Mouse (Mus musculus) spleen, postnatal 36 days (tissue): Measurements from ENCODE around the gene Klhl5.

Source experiments
- DNase-seq, 2 experiments: peaks; one replicate each; pipeline ENCODE4 v3.0.0; 2022; ENCODE audit warnings: low spot score in 2 of 2, mixed read lengths in 1 of 2

Klhl5 gene

GRCm38 (mm10) chr5:65106876-65107772, at the start of gene Klhl5:
Gene Klhl5 (plus strand): TSS chr5:65107539.
- peak; percentile 74 to 77 for DNase-seq

GRCm38 (mm10) chr5:65057596-65057995, 49.7 kb upstream of the Klhl5 start:
- DNase-seq: no peak

DNA sequence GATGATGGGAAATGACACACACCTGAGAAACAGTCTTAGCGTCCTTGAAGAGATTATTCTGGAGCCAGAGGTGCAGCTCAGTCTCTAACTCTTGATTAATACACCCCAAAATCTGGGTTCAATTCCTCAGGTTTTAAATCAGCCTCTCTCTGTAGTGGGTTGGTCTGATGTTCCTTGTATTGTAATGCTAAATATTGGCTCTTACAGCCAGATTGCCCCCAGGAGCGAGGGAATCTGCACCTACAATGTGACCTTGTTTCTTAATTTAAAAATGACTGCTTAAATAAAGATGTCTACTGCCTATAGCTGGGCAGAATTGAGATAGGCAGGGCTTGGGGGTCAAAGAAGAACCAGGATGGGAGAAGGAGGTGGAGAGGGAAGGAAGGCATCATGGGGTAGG, 47.5 kb upstream of the Klhl5 start:
- DNase-seq: no peak

DNA sequence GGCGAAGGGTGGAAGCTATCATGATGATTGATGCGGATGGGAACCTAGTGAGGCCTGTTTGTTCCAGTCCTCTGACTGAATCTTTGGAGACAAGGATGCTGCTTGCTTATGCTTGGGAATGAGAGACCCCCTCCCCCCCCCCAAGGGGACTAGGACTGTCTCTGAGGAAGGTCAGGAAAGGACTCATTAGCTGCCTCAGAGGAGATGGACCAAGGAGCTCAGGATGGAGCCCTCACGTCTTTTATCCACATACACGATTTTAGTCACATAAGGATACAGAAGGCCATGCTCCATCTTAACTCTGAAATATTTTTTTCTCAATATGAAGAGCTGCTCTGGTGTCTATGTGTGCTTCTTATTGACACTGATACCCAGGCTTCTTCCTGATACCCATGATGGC, 45.1 kb upstream of the Klhl5 start:
- no peak for DNase-seq

GRCm38 (mm10) chr5:65063266-65063665, 44.1 kb upstream of the Klhl5 start:
- no peak for DNase-seq

- no peak for DNase-seq
These were observed 39.2 kb upstream of the Klhl5 start for GRCm38 (mm10) chr5:65068166-65068565.

GRCm38 (mm10) chr5:65069872-65070271, 37.5 kb upstream of the Klhl5 start:
- no peak for DNase-seq

GRCm38 (mm10) chr5:65071689-65072118, 35.6 kb upstream of the Klhl5 start:
- no peak for DNase-seq

- DNase-seq: no peak
These were observed 34.1 kb upstream of the Klhl5 start for GRCm38 (mm10) chr5:65073247-65073646.

GRCm38 (mm10) chr5:65074693-65075092, 32.6 kb upstream of the Klhl5 start:
- DNase-seq: no peak

- DNase-seq: peak in 1 of 2 experiments; percentile 18
These were observed 31.3 kb upstream of the Klhl5 start for GRCm38 (mm10) chr5:65076087-65076486.

DNA sequence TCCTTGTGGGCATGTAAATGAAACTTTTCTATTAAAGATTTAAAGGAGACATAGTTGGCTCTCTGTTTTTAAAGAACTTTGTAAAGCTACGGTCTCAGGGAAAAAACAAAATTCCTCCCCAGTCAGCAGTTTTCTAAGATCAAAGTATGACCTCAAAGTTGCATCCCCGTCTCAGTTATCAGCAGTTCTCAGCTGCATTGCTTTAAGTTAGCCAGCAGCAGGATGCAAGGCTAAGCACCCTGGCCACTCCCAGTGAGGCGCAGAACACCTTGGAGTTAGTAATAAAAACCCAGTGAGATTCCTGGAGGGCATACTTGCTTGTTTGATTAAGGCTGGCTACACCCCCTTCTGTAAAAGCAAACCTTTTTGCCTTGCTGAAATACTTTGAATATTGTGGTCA, 30.6 kb upstream of the Klhl5 start:
- DNase-seq: no peak

- DNase-seq: no peak
These were observed 29.3 kb upstream of the Klhl5 start for GRCm38 (mm10) chr5:65078081-65078480.

GRCm38 (mm10) chr5:65079881-65080280, 27.5 kb upstream of the Klhl5 start:
- DNase-seq: no peak

GRCm38 (mm10) chr5:65081836-65082235, 25.5 kb upstream of the Klhl5 start:
- no peak for DNase-seq

GRCm38 (mm10) chr5:65086522-65086921, 20.8 kb upstream of the Klhl5 start:
- no peak for DNase-seq

- no peak for DNase-seq
These were observed 17.6 kb upstream of the Klhl5 start for GRCm38 (mm10) chr5:65089707-65090106.

- peak; percentile 41 to 62 for DNase-seq
These were observed 16.0 kb upstream of the Klhl5 start for GRCm38 (mm10) chr5:65091184-65091858.

DNA sequence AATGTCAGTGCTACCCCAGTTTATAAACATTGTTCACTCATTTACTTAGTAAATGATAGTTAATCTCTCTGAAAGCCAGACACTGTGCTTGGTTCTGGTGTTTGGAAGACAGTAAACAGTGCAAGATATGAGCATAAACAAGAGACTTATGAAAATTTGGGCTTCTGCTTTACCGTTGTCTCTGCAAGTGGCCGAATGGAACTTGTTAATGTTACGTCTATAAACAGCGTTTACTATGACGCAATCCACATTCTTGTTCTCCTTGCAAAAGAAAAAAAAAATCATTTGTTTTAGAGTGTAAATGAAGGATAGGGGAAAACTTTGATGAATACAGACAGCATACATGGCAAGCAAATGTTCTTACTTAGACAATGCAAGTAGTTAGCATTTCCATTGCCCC, 15.4 kb upstream of the Klhl5 start, which contains the start of gene Tmem156:
Tmem156 (minus strand) TSS at position 212 of the 400 bp plus-strand sequence.
- DNase-seq: no peak

GRCm38 (mm10) chr5:65093769-65094168, 13.6 kb upstream of the Klhl5 start:
- no peak for DNase-seq

GRCm38 (mm10) chr5:65094902-65095545, 12.3 kb upstream of the Klhl5 start:
- no peak for DNase-seq

DNA sequence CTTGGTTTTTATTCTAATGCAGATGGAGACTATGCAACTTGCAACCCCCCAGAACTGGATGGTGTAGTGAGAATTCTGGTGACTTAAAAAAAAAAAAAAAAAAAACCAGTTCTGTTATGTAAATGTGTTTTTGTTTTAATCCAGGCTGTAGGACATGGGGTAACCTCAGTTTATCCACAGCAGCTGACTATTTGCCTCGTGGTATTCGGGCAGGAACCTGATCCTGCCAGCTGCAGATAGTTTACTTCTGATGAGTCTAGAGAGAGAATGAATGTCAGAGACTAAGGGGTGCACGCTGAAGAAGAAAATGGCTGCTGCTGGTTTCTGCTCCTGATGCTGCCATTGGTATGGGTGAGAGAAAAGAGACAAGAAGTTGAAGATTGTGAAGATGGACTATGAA, 11.3 kb upstream of the Klhl5 start:
- DNase-seq: no peak
